Mouse (Mus musculus): Measurements from ENCODE around the gene Ltbp4. TPM values are rescaled to one million over a fixed set of nuclear protein-coding genes. Genes with fewer than 3 reads are reported as not detected.

The Ltbp4 gene
- polyA plus RNA-seq, 1 experiment from 2014 or later: 10.5 TPM

- H3K36me3 ChIP-seq (ENCODE audit: poor library complexity, severe bottlenecking): no peaks in the 10 kb centered on the region
- 90% methylated on average over 5 of the region's 5 CpGs for WGBS
- ATAC-seq: no peak
- no peak overlapping the region for H3K9ac ChIP-seq
- no peak overlapping the region for H3K4me2 ChIP-seq
- peaks cover 8% of the 10 kb centered on the region for H3K4me1 ChIP-seq
- H3K4me3 ChIP-seq: no peak overlapping the region
- H3K9me3 ChIP-seq (replicated peaks): no peaks in the 10 kb centered on the region
- no peak overlapping the region for H3K27ac ChIP-seq
- peaks cover 47% of the 10 kb centered on the region for H3K27me3 ChIP-seq
These were observed 14.5 kb downstream of the Ltbp4 start for GRCm38 (mm10) chr7:27323001-27323400.

GRCm38 (mm10) chr7:27322291-27322690, 15.2 kb downstream of the Ltbp4 start:
- no peaks in the 10 kb centered on the region for H3K36me3 ChIP-seq (ENCODE audit: poor library complexity, severe bottlenecking)
- 19% methylated on average over 9 of the region's 13 CpGs for WGBS
- no peak overlapping the region for H3K27ac ChIP-seq
- H3K9me3 ChIP-seq (replicated peaks): no peaks in the 10 kb centered on the region
- H3K9ac ChIP-seq: no peak overlapping the region
- ATAC-seq: no peak
- H3K4me1 ChIP-seq: peaks cover 8% of the 10 kb centered on the region
- no peak overlapping the region for H3K4me2 ChIP-seq
- peaks cover 40% of the 10 kb centered on the region for H3K27me3 ChIP-seq
- H3K4me3 ChIP-seq: no peak overlapping the region

GRCm38 (mm10) chr7:27319411-27319810, 18.1 kb downstream of the Ltbp4 start:
- no peak overlapping the region for H3K9ac ChIP-seq
- no peaks in the 10 kb centered on the region for H3K9me3 ChIP-seq (replicated peaks)
- H3K4me2 ChIP-seq: no peak overlapping the region
- no peak overlapping the region for H3K4me3 ChIP-seq
- no peak overlapping the region for H3K27ac ChIP-seq
- peaks cover 11% of the 10 kb centered on the region; the same call in 1 of the 2 replicates for H3K27me3 ChIP-seq
- peaks cover 2% of the 10 kb centered on the region; the same call in 1 of the 2 replicates for H3K36me3 ChIP-seq (ENCODE audit: poor library complexity, severe bottlenecking)
- no peak for ATAC-seq
- 93% methylated on average over 22 of the region's 22 CpGs for WGBS
- H3K4me1 ChIP-seq: peaks cover 8% of the 10 kb centered on the region

GRCm38 (mm10) chr7:27315958-27316357, 21.5 kb downstream of the Ltbp4 start:
- Histone ChIP-seq H3K4me2 (no peak overlapping the region), H3K36me3 (ENCODE audit: poor library complexity, severe bottlenecking) (peaks cover 12% of the 10 kb centered on the region; the same call in 1 of the 2 replicates), H3K9me3 (replicated peaks) (peaks cover 13% of the 10 kb centered on the region), H3K4me3 (no peak overlapping the region), H3K27ac (peak overlapping the region; percentile 42; the same call in 1 of the 2 replicates), H3K27me3 (no peaks in the 10 kb centered on the region), H3K4me1 (peaks cover 11% of the 10 kb centered on the region), H3K9ac (no peak overlapping the region)
- WGBS: 33% methylated on average over 7 of the region's 7 CpGs
- peak; percentile 81 for ATAC-seq

GRCm38 (mm10) chr7:27314393-27314792, 23.1 kb downstream of the Ltbp4 start:
- no peak for ATAC-seq
- Histone ChIP-seq H3K9me3 (replicated peaks) (peaks cover 13% of the 10 kb centered on the region), H3K27ac (no peak overlapping the region), H3K4me1 (peaks cover 22% of the 10 kb centered on the region), H3K4me3 (no peak overlapping the region), H3K36me3 (ENCODE audit: poor library complexity, severe bottlenecking) (peaks cover 12% of the 10 kb centered on the region; the same call in 1 of the 2 replicates), H3K4me2 (no peak overlapping the region), H3K9ac (no peak overlapping the region), H3K27me3 (0 out of 2 replicates have a peak, but pooled peaks cover 10% of the 10 kb centered on the region)
- WGBS: 89% methylated on average over 3 of the region's 3 CpGs

- Histone ChIP-seq H3K4me2 (no peak overlapping the region), H3K4me1 (peaks cover 25% of the 10 kb centered on the region), H3K4me3 (no peak overlapping the region), H3K36me3 (ENCODE audit: poor library complexity, severe bottlenecking) (peaks cover 12% of the 10 kb centered on the region; the same call in 1 of the 2 replicates), H3K9ac (no peak overlapping the region), H3K9me3 (replicated peaks) (peaks cover 13% of the 10 kb centered on the region), H3K27ac (no peak overlapping the region), H3K27me3 (0 out of 2 replicates have a peak, but pooled peaks cover 13% of the 10 kb centered on the region)
- 93% methylated on average over 12 of the region's 12 CpGs for WGBS
- ATAC-seq: no peak
These were observed 25.7 kb downstream of the Ltbp4 start for GRCm38 (mm10) chr7:27311651-27312284.

GRCm38 (mm10) chr7:27310996-27311535, 26.4 kb downstream of the Ltbp4 start:
- WGBS: 60% methylated on average over 8 of the region's 8 CpGs
- peaks cover 12% of the 10 kb centered on the region; the same call in 1 of the 2 replicates for H3K36me3 ChIP-seq (ENCODE audit: poor library complexity, severe bottlenecking)
- 0 out of 2 replicates have a peak, but pooled peaks cover 13% of the 10 kb centered on the region for H3K27me3 ChIP-seq
- peak overlapping the region; percentile 63; the same call in 1 of the 2 replicates for H3K9ac ChIP-seq
- H3K27ac ChIP-seq: no peak overlapping the region
- peak overlapping the region; percentile 63 for H3K4me2 ChIP-seq
- H3K4me1 ChIP-seq: peaks cover 21% of the 10 kb centered on the region
- no peak overlapping the region for H3K4me3 ChIP-seq
- no peak for ATAC-seq
- H3K9me3 ChIP-seq (replicated peaks): peaks cover 13% of the 10 kb centered on the region

GRCm38 (mm10) chr7:27310306-27310705, 27.2 kb downstream of the Ltbp4 start:
- peak overlapping the region; percentile 63 for H3K9ac ChIP-seq
- peaks cover 12% of the 10 kb centered on the region; the same call in 1 of the 2 replicates for H3K36me3 ChIP-seq (ENCODE audit: poor library complexity, severe bottlenecking)
- H3K27me3 ChIP-seq: 0 out of 2 replicates have a peak, but pooled peaks cover 13% of the 10 kb centered on the region
- H3K4me3 ChIP-seq: peak overlapping the region; percentile 35
- H3K9me3 ChIP-seq (replicated peaks): peaks cover 13% of the 10 kb centered on the region
- peak; percentile 79 for ATAC-seq
- H3K4me1 ChIP-seq: peaks cover 17% of the 10 kb centered on the region
- peak overlapping the region; percentile 63 for H3K4me2 ChIP-seq
- 3% methylated on average over 17 of the region's 17 CpGs for WGBS
- no peak overlapping the region; the same call in 1 of the 2 replicates for H3K27ac ChIP-seq

- WGBS: 48% methylated on average over 3 of the region's 3 CpGs
- Histone ChIP-seq H3K27ac (no peak overlapping the region), H3K4me2 (peak overlapping the region; percentile 63), H3K4me3 (0 out of 2 replicates have a peak overlapping the region, but pooled peaks have one; percentile 35), H3K27me3 (0 out of 2 replicates have a peak, but pooled peaks cover 13% of the 10 kb centered on the region), H3K9ac (peak overlapping the region; percentile 63; the same call in 1 of the 2 replicates), H3K36me3 (ENCODE audit: poor library complexity, severe bottlenecking) (peaks cover 12% of the 10 kb centered on the region; the same call in 1 of the 2 replicates), H3K4me1 (peaks cover 17% of the 10 kb centered on the region), H3K9me3 (replicated peaks) (peaks cover 13% of the 10 kb centered on the region)
- no peak for ATAC-seq
These were observed 27.7 kb downstream of the Ltbp4 start for GRCm38 (mm10) chr7:27309832-27310231.

GRCm38 (mm10) chr7:27308821-27309549, 28.5 kb downstream of the Ltbp4 start:
- Histone ChIP-seq H3K27me3 (0 out of 2 replicates have a peak, but pooled peaks cover 13% of the 10 kb centered on the region), H3K4me2 (peak overlapping the region; percentile 57), H3K4me1 (peaks cover 17% of the 10 kb centered on the region), H3K4me3 (peak overlapping the region; percentile 24), H3K9me3 (replicated peaks) (peaks cover 9% of the 10 kb centered on the region), H3K36me3 (ENCODE audit: poor library complexity, severe bottlenecking) (peaks cover 5% of the 10 kb centered on the region; the same call in 1 of the 2 replicates), H3K9ac (no peak overlapping the region), H3K27ac (no peak overlapping the region)
- no peak for ATAC-seq
- 14% methylated on average over 28 of the region's 28 CpGs for WGBS

GRCm38 (mm10) chr7:27307551-27307950, 29.9 kb downstream of the Ltbp4 start:
- Histone ChIP-seq H3K27ac (no peak overlapping the region), H3K4me3 (no peak overlapping the region), H3K36me3 (ENCODE audit: poor library complexity, severe bottlenecking) (no peaks in the 10 kb centered on the region), H3K4me1 (peaks cover 17% of the 10 kb centered on the region), H3K27me3 (0 out of 2 replicates have a peak, but pooled peaks cover 13% of the 10 kb centered on the region), H3K4me2 (no peak overlapping the region), H3K9ac (no peak overlapping the region), H3K9me3 (replicated peaks) (no peaks in the 10 kb centered on the region)
- WGBS: 60% methylated on average over 9 of the region's 9 CpGs
- ATAC-seq: no peak

All from forebrain, embryonic 13.5 days (tissue).